Mouse (Mus musculus): ENCODE results near the gene Sh2b2.

DNA sequence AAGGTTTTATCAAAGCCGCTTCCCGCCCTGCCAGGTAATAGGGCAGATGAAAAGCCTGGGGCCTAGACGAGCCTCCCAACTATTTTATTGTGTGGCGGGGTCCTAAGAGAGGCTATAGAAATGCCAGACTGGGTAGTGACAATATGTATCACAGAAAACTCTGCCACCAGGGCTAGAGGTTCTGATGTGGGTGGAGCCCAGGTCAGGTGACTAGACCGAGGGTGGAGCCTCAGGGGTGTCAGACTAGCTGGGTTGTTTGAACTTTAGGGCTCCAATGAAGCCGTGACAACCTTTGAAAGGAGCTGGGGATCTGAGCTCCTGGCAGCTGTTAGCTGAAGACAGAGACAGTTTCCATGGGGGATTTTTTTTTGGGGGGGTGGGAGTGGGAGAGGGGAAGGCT lies 2.1 kb upstream of the Sh2b2 start:
- TF ChIP-seq POLR2A (IDR thresholded peaks at IDR 0.05; ENCODE audit: low read depth, low read length) (no peak), CTCF (conservative IDR thresholded peaks at IDR 0.05; ENCODE audit: insufficient read depth, insufficient read length, low read depth, low read length) (no peak)

All from kidney, adult 2 months (tissue).